Mouse (Mus musculus) stomach, embryonic 14.5 days (tissue): Measurements from ENCODE around the gene Ghr. TPM values are rescaled to one million over a fixed set of nuclear protein-coding genes. Genes with fewer than 3 reads are reported as not detected.

ENCODE experiments used
- ATAC-seq: fragments of 200-750 bp; cut with Nextera tagmentation; 2 replicates; pipeline ENCODE4 v1.8.0; 2017; ENCODE audit warnings: low read depth, moderate TSS enrichment; ENCODE audit not compliant: insufficient number of reproducible peaks, insufficient read depth, low FRiP score
- H3K27ac ChIP-seq: fragments of 300-500 bp; sonication (generic); 2 replicates; pipeline ENCODE4 v1.5.1; 2014; ENCODE audit warnings: mild to moderate bottlenecking, low read length, moderate library complexity, mixed read lengths
- H3K27me3 ChIP-seq: fragments of 300-500 bp; sonication (generic); 2 replicates; pipeline ENCODE4 v1.6.1; 2014; ENCODE audit warnings: low read length, control low read depth, mixed read lengths; ENCODE audit not compliant: control insufficient read depth, insufficient read depth
- H3K36me3 ChIP-seq: fragments of 300-500 bp; sonication (generic); 2 replicates; pipeline ENCODE4 v1.6.1; 2014; ENCODE audit warnings: mild to moderate bottlenecking, control low read depth, low read length, moderate library complexity, mixed read lengths; ENCODE audit not compliant: control insufficient read depth, insufficient read depth
- H3K4me1 ChIP-seq: fragments of 300-500 bp; sonication (generic); 2 replicates; pipeline ENCODE4 v1.6.1; 2014; ENCODE audit warnings: low read length, control low read depth, mixed read lengths; ENCODE audit not compliant: control insufficient read depth, insufficient read depth
- H3K4me2 ChIP-seq: fragments of 300-500 bp; sonication (generic); replicated peaks from 2 replicates; pipeline ENCODE4 v1.6.1; 2014; ENCODE audit warnings: low read depth, low read length, control low read depth
- H3K4me3 ChIP-seq: fragments of 300-500 bp; sonication (generic); 2 replicates; pipeline ENCODE4 v1.5.1; 2014; ENCODE audit warnings: low read depth, low read length, control low read depth
- H3K9ac ChIP-seq: fragments of 300-500 bp; sonication (generic); replicated peaks from 2 replicates; pipeline ENCODE4 v1.6.1; 2014; ENCODE audit warnings: low read depth, mild to moderate bottlenecking, control low read depth, low read length, moderate library complexity, mixed read lengths
- H3K9me3 ChIP-seq: fragments of 300-500 bp; sonication (generic); 2 replicates; pipeline ENCODE4 v1.6.1; 2016; ENCODE audit warnings: low read depth, low read length, control low read depth; ENCODE audit not compliant: control insufficient read depth
- WGBS: fragments of 180-500 bp; shearing (Covaris S2); extraction: QIAGEN DNeasy Blood & Tissue Kit; methylation state at CpG from one replicate; pipeline ENCODE4 v1.1.7; 2014; 5-methylcytosine and 5-hydroxymethylcytosine counted together
- polyA plus RNA-seq: library from polyadenylated mRNA; unstranded; fragments of >200 nt; fragmentation: Nextera tagmentation; extraction: Ambion mirVana; gene quantifications from 2 replicates; pipeline ENCODE4 v1.2.1, GENCODE M21; 2014

The Ghr gene
- polyA plus RNA-seq, 1 experiment from 2014 or later, result 149 TPM

DNA sequence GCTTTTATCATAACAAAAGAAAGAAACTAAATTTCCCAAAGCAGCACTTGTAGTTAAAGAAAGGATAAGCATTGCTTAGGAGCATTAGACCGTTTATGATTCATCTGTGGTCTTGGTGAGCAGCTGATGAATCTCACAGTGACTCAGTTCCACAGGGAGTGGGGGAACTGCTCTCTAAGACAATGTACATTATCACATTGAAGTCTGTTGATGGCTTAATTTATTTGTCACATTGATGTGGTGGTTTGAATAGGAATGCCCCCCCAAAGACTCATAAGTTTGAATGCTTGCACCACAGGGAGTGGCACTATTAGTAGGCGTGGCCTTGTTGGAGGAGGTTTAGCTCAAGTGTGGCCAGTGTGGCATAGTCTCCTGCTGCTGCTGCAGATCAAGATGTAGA lies 4.6 kb upstream of the Ghr start:
- peaks cover 12% of the 10 kb centered on the region for H3K4me1 ChIP-seq
- H3K36me3 ChIP-seq, result no peaks in the 10 kb centered on the region
- ATAC-seq, result no peak
- 70% methylated on average over 2 of the region's 2 CpGs for WGBS
- H3K27ac ChIP-seq, result no peak overlapping the region
- H3K4me2 ChIP-seq, result no peak overlapping the region
- no peak overlapping the region for H3K9ac ChIP-seq
- H3K4me3 ChIP-seq, result no peak overlapping the region
- no peaks in the 10 kb centered on the region for H3K9me3 ChIP-seq
- no peaks in the 10 kb centered on the region for H3K27me3 ChIP-seq

DNA sequence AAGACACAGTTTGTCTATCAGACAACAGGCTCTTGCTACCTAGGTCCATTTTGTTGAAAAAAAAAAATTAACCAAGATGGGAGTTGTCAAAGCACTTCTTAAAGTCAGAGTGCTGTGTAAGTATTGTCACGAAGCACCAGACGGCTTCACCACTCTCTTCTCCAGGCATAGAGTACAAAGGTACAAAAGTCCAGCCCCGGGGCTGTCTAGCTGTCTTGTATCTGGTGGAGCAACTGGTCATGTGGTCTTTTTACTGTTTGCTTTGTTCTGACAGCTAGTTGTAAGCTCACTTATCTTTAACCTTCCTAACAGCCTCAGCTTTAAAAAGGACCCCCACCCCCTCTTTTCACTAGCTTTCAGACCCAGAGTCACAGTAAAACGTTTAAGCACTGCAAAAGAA lies 1.1 kb upstream of the Ghr start:
- Histone ChIP-seq H3K27me3 (no peaks in the 10 kb centered on the region), H3K4me3 (no peak overlapping the region), H3K36me3 (no peaks in the 10 kb centered on the region), H3K4me2 (0 out of 2 replicates have a peak overlapping the region, but pooled peaks have one; percentile 0), H3K9me3 (no peaks in the 10 kb centered on the region), H3K27ac (peak overlapping the region; percentile 58; the same call in 1 of the 2 replicates), H3K4me1 (peaks cover 12% of the 10 kb centered on the region), H3K9ac (no peak overlapping the region)
- 18% methylated on average over 4 of the region's 4 CpGs for WGBS
- no peak for ATAC-seq

- Histone ChIP-seq H3K4me2 (peak overlapping the region; percentile 63), H3K27ac (peak overlapping the region; percentile 97), H3K27me3 (no peaks in the 10 kb centered on the region), H3K9me3 (no peaks in the 10 kb centered on the region), H3K4me1 (peaks cover 21% of the 10 kb centered on the region), H3K36me3 (no peaks in the 10 kb centered on the region), H3K4me3 (peak overlapping the region; percentile 77), H3K9ac (peak overlapping the region; percentile 82)
- WGBS, result 2% methylated on average over 34 of the region's 34 CpGs
- peak; percentile 24; the same call in 1 of the 2 replicates for ATAC-seq
Measured at GRCm38 (mm10) chr15:3581861-3582806, 1.2 kb downstream of the Ghr start.

- peak overlapping the region; percentile 97 for H3K27ac ChIP-seq
- WGBS, result 4% methylated on average over 3 of the region's 3 CpGs
Measured at GRCm38 (mm10) chr15:3581337-3581736, 2.0 kb downstream of the Ghr start.

DNA sequence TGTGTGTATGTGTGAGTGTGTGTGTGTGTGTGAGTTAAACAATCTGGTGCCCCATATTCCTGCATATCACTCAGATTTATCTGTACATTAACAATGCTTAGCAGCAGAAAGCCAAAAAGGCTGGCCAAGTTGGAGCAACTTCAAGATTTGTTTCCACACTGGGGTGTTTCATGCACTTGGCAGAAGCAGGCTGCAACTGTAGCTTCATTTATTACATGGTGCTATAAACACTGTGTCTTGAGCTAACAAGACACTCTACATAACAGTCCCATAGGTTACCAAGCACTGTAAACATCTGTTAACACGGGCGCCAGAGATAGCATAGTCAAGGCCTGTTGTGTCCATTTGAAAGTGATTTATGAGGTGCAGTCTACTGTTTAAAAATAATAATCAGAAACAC lies 3.1 kb downstream of the Ghr start:
- ATAC-seq, result peak; percentile 33; the same call in 1 of the 2 replicates
- peak overlapping the region; percentile 63 for H3K4me2 ChIP-seq
- H3K9me3 ChIP-seq, result no peaks in the 10 kb centered on the region
- H3K9ac ChIP-seq, result no peak overlapping the region
- peak overlapping the region; percentile 77 for H3K4me3 ChIP-seq
- no peaks in the 10 kb centered on the region for H3K36me3 ChIP-seq
- H3K4me1 ChIP-seq, result peaks cover 21% of the 10 kb centered on the region
- no peaks in the 10 kb centered on the region for H3K27me3 ChIP-seq
- peak overlapping the region; percentile 82 for H3K27ac ChIP-seq
- 15% methylated on average over 2 of the region's 2 CpGs for WGBS

More at GRCm38 (mm10) chr15:3581337-3581736, 2.0 kb downstream of the Ghr start:
- Histone ChIP-seq H3K9me3 (no peaks in the 10 kb centered on the region), H3K27me3 (no peaks in the 10 kb centered on the region), H3K9ac (peak overlapping the region; percentile 82), H3K4me3 (peak overlapping the region; percentile 77), H3K4me1 (peaks cover 21% of the 10 kb centered on the region), H3K4me2 (peak overlapping the region; percentile 63), H3K36me3 (no peaks in the 10 kb centered on the region)
- ATAC-seq, result no peak

GRCm38 (mm10) chr15:3578286-3578980 lies 4.9 kb downstream of the Ghr start:
- H3K4me1 ChIP-seq, result peaks cover 10% of the 10 kb centered on the region; the same call in 1 of the 2 replicates
- no peak overlapping the region for H3K4me2 ChIP-seq
- 45% methylated on average over 5 of the region's 5 CpGs for WGBS
- no peak for ATAC-seq
- no peaks in the 10 kb centered on the region for H3K36me3 ChIP-seq
- H3K27me3 ChIP-seq, result no peaks in the 10 kb centered on the region
- no peak overlapping the region for H3K27ac ChIP-seq
- no peak overlapping the region for H3K9ac ChIP-seq
- H3K9me3 ChIP-seq, result no peaks in the 10 kb centered on the region
- no peak overlapping the region for H3K4me3 ChIP-seq

DNA sequence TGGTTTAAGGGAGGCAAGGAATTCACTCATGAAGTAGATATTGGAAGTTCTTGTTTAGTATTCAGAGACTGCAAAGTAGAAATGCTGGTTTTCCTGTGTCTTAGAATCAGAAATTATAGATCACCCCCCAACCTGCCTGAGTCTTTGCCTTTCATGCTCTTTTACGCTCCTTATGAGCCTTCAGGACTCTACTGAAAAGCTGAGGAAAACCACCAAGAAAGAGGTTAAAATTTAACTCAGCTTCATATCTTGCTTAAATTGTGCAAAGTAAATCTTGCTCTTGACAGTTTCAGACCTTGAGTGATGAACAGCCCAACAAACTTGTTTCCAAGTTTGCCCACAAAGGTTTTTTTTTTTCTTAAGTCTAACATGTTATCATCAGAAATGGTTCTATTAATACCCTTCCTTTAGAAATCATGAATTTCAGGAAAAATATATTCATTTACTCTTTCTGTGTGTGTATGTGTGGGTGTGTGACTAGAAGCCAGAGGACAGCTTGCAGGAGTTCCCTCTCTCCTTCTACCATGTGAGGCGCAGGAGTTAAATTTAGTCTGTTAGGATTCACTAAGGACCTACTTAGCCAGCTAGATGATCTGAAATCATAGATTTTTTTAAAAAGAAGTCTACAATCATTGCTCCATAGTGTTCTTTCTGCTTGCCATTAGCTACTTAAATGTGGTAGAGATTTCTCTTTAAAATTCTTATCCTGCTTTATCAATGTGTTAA lies 14.0 kb downstream of the Ghr start:
- Histone ChIP-seq H3K4me1 (peaks cover 7% of the 10 kb centered on the region), H3K27me3 (no peaks in the 10 kb centered on the region), H3K4me3 (no peak overlapping the region), H3K9me3 (no peaks in the 10 kb centered on the region), H3K27ac (peak overlapping the region; percentile 52; the same call in 1 of the 2 replicates), H3K9ac (no peak overlapping the region), H3K36me3 (no peaks in the 10 kb centered on the region; the same call in 1 of the 2 replicates), H3K4me2 (no peak overlapping the region)
- WGBS, result 82% methylated on average over 2 of the region's 2 CpGs
- ATAC-seq, result peak; percentile 61; the same call in 1 of the 2 replicates

GRCm38 (mm10) chr15:3564570-3564969 lies 18.7 kb downstream of the Ghr start:
- Histone ChIP-seq H3K36me3 (peaks cover 6% of the 10 kb centered on the region; the same call in 1 of the 2 replicates), H3K4me2 (no peak overlapping the region), H3K9ac (no peak overlapping the region), H3K4me3 (no peak overlapping the region), H3K27me3 (no peaks in the 10 kb centered on the region), H3K27ac (0 out of 2 replicates have a peak overlapping the region, but pooled peaks have one; percentile 11), H3K4me1 (peaks cover 8% of the 10 kb centered on the region), H3K9me3 (no peaks in the 10 kb centered on the region)
- no peak for ATAC-seq
- 48% methylated on average over 4 of the region's 4 CpGs for WGBS
